Mouse (Mus musculus) MN1 (cell line): ENCODE data around the gene Rasd2.

Source experiments
- DNase-seq: peaks from one replicate; pipeline ENCODE4 v3.0.0-alpha.2; 2016; ENCODE audit warnings: low spot score

The Rasd2 gene

DNA sequence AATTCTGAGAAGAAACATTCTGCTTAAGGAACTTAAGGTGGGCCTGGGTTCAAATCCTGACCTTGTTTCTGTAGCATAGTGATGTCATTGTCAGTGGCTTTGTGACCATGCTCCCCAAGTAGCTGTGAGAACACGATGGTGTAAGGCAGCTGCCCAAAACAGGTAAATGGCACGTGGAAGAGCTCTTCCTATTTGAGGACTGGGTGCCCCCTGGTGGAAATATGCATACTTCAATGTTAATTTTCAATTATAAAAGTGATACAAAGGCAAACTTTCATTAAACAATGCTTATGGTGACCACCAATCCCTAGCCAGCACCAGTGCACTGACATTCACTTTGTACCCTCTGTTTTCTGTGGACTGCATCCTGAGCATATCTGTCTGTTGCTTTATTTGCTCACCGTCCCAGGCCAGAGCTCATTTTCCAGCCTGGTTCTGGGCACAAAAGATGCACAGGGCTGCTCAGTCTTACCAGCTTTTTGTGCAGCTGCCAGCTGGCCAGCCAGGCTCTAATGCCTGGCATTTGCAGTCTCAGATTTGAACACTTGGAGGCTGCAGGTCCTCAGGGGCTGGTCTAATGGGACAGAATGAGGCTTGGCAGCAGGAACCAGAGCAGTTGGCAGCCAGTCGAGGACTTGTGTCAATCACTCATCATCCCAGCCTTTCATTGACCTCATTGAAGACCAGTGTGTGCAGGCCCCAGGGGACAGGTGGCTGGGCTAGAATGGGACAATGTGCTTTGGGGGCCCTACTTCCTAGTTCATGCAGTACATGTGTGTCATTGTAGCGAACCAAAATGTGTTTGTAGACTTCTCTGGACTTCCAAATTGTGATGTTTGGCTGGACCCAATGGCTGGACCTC, 6.4 kb downstream of the Rasd2 start:
- peak; percentile 22 for DNase-seq

DNA sequence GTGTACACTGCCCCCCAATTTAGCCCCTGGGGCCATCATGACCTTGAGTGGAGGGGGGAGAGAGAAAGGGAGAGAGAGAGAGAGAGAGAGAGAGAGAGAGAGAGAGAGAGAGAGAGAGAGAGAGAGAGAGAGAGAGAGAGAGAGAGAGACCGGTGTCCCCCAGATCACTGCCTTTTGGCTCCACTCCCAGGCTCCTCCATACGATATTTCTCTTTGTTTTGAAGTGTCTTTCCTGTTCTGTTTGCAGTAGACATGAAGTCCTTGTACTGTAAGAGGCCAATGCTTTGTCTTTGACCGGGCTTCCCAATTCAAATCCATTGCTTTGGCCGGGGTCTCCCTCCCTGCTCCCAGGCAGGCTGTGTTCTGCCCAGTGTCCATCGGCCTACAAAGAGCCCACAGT, 8.9 kb downstream of the Rasd2 start:
- DNase-seq = no peak

DNA sequence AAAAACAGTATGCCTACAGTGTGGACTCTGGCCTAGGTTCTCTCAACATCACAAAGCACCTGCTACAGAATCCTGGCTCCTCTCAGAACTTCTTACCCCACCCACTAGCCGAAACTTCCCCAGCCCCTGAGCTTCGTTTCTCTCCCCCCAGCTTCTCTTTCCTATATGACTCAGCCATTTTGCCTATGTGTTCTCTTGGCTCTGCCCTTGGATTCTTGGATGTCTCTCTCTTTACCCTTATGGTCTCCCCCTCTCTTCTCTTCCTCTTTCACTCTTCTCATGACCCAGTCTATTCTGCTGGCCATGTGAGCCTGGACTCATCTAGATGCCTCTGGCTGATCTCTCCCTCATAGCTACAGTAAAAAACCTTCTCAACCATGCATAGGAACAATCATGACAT, 13.0 kb downstream of the Rasd2 start:
- no peak for DNase-seq

DNA sequence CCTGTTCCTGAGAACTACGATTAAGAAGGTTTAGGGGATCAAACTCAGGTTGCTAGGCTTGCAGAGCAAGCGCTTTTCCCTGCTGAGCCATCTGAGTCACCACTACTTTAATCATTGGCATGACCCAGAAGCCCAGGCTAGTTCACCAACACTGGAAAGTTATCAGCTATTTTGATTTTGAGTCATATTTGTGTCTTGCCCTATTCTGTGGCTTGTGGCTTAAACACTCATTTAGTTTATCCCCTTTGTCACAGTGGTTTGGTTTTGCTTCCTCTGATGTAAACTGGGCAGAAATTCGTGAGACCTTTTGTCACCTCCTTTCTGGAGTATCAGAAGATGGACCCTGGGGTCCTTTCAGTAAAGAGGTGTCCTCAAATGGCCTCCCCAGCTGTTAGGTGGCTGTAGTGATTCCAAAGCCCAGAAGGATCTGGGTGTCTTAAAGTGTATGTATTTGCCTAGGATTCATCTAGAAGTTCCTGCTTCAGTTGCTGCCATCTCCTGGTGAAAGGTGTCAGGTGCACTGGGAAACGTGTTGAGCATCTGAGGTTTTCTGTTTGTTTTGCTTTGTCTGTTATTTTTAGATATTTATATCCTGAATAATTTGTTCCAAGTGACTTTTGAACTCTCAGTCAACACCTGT, 20.3 kb downstream of the Rasd2 start:
- peak; percentile 28 for DNase-seq

DNA sequence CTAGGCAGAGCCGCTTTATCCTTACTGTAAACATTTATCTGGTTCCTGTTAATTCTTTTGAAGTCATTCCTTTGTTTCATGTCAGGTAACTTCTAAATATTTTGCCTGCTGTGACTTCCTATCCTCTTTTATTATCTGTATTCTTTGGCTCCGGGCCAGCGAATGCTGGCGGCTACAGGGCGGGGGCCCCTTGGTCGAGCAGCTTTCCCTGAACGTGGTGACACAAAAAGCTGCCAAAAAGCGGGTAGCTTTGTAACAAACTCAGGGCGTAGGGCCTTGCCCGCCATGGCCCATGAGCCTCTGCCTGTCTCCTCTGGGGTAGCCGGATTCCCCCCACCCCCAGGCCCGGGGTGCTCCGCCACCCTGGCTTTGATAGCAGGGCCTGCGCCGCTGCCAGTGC, 33.6 kb downstream of the Rasd2 start:
- DNase-seq = no peak

DNA sequence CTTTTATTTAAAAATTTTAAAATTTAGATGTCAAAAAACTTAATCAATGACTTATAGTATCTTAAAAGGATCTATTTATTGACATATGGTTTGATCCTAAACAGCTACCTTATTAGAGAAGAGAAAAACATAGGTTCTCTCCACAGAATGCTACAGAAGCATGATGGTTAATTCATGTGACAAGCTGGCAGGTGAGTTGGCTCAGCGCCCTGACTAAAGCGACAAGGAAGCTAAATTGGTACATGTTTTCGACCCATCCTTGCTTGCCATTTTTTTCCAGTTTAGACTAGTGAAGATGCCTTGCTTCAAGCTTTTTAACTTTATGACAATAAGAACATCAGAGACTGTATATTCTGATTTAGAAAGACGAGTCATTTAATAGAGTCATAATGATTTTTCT, 35.4 kb downstream of the Rasd2 start:
- no peak for DNase-seq

DNA sequence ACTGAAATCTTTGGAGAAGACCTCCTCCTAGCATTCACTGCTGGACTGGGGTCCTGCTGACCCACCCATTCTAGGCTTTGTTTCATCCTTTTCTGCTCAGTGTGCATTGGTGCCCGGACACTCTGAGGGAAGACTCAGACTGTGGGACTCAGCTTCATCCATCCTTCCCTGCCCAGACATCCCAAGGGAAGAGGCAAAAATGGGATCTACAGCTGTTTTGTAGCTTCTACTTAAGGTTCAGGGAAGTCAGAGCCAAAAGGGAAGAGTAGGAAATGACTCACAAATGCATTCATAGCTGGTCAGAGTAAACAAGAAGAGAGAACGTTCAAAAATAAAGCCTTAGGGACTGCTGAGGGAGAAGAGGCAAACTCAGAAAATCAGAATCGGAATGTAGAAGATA, 40.3 kb downstream of the Rasd2 start:
- no peak for DNase-seq

DNA sequence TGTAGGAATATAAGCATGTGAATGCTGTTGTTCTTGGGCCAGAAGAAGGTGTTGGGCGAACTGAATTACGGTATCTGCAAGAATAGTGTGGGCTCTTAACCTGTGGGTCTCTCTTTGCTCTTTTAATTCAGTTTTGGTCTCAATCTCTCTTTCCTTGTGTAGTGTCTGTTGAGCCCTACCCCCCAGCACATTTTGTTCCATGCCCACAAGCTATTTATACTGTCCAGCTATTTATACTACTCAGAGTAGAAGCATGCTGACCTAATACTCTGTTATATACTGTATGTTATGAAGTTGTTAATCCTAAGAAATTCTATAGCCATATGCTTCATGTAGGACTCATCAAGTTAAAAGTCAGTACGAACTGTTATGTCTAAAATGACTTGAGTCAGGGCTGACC, 41.9 kb downstream of the Rasd2 start:
- no peak for DNase-seq

DNA sequence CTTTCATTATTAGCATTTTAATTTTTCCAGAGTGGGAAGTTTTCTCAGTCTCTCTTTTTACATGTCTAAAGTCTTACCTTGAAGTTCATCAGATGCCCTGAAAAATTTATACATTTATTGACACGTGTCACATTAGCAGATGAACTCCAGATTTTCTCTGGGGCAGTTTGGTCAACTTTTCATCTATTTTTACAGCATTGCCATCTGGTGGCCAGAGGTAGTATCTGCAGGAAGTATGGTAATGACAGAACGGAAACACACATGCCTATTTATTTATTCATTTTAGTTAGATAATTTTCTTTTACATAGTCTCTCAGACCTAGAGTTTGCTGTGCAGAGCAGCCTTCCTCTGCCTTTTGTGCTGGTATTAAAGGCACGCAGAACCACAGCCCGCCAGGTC, 58.4 kb downstream of the Rasd2 start:
- peak; percentile 37 for DNase-seq
